Mouse (Mus musculus) liver, postnatal 0 days (tissue): ENCODE results near the gene Iqgap3.

Experiments used
- CTCF ChIP-seq: sonication (generic); IDR thresholded peaks from 2 replicates; pipeline ENCODE4 v1.5.1; 2016; ENCODE audit warnings: antibody characterized with exemption, low read depth
- EP300 ChIP-seq: IDR thresholded peaks from 2 replicates; pipeline ENCODE4 v1.6.1; 2016; ENCODE audit warnings: antibody characterized with exemption, low read depth, mild to moderate bottlenecking

DNA sequence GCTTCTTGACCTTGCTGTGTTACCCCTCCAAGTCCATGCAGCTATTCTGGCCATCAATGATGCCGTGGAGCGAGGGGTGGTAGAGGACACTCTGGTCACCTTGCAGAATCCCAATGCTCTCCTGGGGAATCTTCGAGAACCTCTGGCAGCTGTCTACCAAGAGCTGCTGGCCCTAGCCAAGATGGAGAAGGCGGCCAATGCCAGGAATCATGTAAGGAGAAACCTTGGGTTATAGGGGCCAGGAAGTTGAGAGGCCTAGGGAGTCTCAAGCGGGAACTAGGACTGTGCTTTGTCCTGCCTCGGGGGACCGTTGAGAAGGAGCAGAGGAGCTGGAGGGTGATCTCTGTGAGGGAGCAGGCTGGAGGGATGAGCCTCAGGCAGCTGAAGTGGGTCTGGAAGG is 8.3 kb downstream of the Iqgap3 start:
- no peak for TF ChIP-seq EP300
- TF ChIP-seq CTCF, result no peak
